Mouse (Mus musculus): ENCODE results near the gene Dnajc12.
"Not testable (repeated sequence)": the region's sequence is repeated elsewhere in the genome, so short reads cannot be mapped to it uniquely, and the experiment has no call there.

The Dnajc12 gene

GRCm38 (mm10) chr10:63429785-63430305 is 47.6 kb downstream of the Dnajc12 start, which contains the start of gene Ctnna3:
Ctnna3 (plus strand) TSS chr10:63430098.
- DNase-seq (ENCODE audit: low read depth, low spot score) = peak; percentile 94

- DNase-seq (ENCODE audit: low read depth, low spot score) = no peak
These were observed 49.0 kb downstream of the Dnajc12 start for GRCm38 (mm10) chr10:63431221-63431736.

- no peak for DNase-seq (ENCODE audit: low read depth, low spot score)
These were observed 49.9 kb downstream of the Dnajc12 start for GRCm38 (mm10) chr10:63432099-63432498.

- no peak for DNase-seq (ENCODE audit: low read depth, low spot score)
These were observed 50.6 kb downstream of the Dnajc12 start for GRCm38 (mm10) chr10:63432887-63433286.

- no peak for DNase-seq (ENCODE audit: low read depth, low spot score)
These were observed 56.6 kb downstream of the Dnajc12 start for GRCm38 (mm10) chr10:63438736-63439262.

GRCm38 (mm10) chr10:63439694-63440228 is 57.5 kb downstream of the Dnajc12 start:
- DNase-seq (ENCODE audit: low read depth, low spot score) = no peak

- not testable (repeated sequence) for DNase-seq (ENCODE audit: low read depth, low spot score)
These were observed 62.6 kb downstream of the Dnajc12 start for GRCm38 (mm10) chr10:63444602-63445387.

GRCm38 (mm10) chr10:63453926-63454325 is 71.7 kb downstream of the Dnajc12 start:
- DNase-seq (ENCODE audit: low read depth, low spot score) = no peak

GRCm38 (mm10) chr10:63455110-63455878 is 73.1 kb downstream of the Dnajc12 start:
- no peak for DNase-seq (ENCODE audit: low read depth, low spot score)

- no peak for DNase-seq (ENCODE audit: low read depth, low spot score)
These were observed 75.3 kb downstream of the Dnajc12 start for GRCm38 (mm10) chr10:63457292-63458128.
